Mouse (Mus musculus) heart, embryonic 12.5 days (tissue): Measurements from ENCODE around the gene Tppp3. TPM values are rescaled to one million over a fixed set of nuclear protein-coding genes. Genes with fewer than 3 reads are reported as not detected.
A peak's percentile ranks its signal among the peaks of the same experiment; 100 is the strongest.

Experiments
- ATAC-seq: fragments of 200-750 bp; cut with Nextera tagmentation; 2 replicates; pipeline ENCODE4 v1.8.0; 2017; ENCODE audit warnings: moderate TSS enrichment, moderate library complexity; ENCODE audit not compliant: insufficient number of reproducible peaks, low FRiP score
- H3K27ac ChIP-seq: fragments of 300-500 bp; sonication (generic); 2 replicates; pipeline ENCODE4 v1.5.1; 2016; ENCODE audit warnings: mild to moderate bottlenecking, moderate library complexity; ENCODE audit not compliant: poor library complexity, severe bottlenecking
- H3K27me3 ChIP-seq: fragments of 300-500 bp; sonication (generic); replicated peaks from 2 replicates; pipeline ENCODE4 v1.6.1; 2016; ENCODE audit warnings: mild to moderate bottlenecking, moderate library complexity
- H3K36me3 ChIP-seq: fragments of 300-500 bp; sonication (generic); 2 replicates; pipeline ENCODE4 v1.6.1; 2016; ENCODE audit warnings: mild to moderate bottlenecking, moderate library complexity
- H3K4me1 ChIP-seq: fragments of 300-500 bp; sonication (generic); replicated peaks from 2 replicates; pipeline ENCODE4 v1.6.1; 2016; ENCODE audit warnings: mild to moderate bottlenecking
- H3K4me2 ChIP-seq: fragments of 300-500 bp; sonication (generic); 2 replicates; pipeline ENCODE4 v1.6.1; 2016; ENCODE audit warnings: mild to moderate bottlenecking, moderate library complexity
- H3K4me3 ChIP-seq: fragments of 300-500 bp; sonication (generic); 2 replicates; pipeline ENCODE4 v1.5.1; 2016; ENCODE audit warnings: mild to moderate bottlenecking
- H3K9ac ChIP-seq: fragments of 300-500 bp; sonication (generic); 2 replicates; pipeline ENCODE4 v1.6.1; 2016; ENCODE audit warnings: mild to moderate bottlenecking, moderate library complexity
- H3K9me3 ChIP-seq: fragments of 300-500 bp; sonication (generic); replicated peaks from 2 replicates; pipeline ENCODE4 v1.6.1; 2016; ENCODE audit warnings: mild to moderate bottlenecking, moderate library complexity
- WGBS: fragments of 180-500 bp; shearing (Covaris S2); methylation state at CpG from one replicate; pipeline ENCODE4 v1.1.7; 2016; 5-methylcytosine and 5-hydroxymethylcytosine counted together
- polyA plus RNA-seq: library from polyadenylated mRNA; unstranded; fragments of >200 nt; fragmentation: Nextera tagmentation; extraction: Ambion mirVana; gene quantifications from 2 replicates; pipeline ENCODE4 v1.2.1, GENCODE M21; 2016

The Tppp3 gene
- polyA plus RNA-seq, 1 experiment from 2014 or later, result 14.4 TPM

DNA sequence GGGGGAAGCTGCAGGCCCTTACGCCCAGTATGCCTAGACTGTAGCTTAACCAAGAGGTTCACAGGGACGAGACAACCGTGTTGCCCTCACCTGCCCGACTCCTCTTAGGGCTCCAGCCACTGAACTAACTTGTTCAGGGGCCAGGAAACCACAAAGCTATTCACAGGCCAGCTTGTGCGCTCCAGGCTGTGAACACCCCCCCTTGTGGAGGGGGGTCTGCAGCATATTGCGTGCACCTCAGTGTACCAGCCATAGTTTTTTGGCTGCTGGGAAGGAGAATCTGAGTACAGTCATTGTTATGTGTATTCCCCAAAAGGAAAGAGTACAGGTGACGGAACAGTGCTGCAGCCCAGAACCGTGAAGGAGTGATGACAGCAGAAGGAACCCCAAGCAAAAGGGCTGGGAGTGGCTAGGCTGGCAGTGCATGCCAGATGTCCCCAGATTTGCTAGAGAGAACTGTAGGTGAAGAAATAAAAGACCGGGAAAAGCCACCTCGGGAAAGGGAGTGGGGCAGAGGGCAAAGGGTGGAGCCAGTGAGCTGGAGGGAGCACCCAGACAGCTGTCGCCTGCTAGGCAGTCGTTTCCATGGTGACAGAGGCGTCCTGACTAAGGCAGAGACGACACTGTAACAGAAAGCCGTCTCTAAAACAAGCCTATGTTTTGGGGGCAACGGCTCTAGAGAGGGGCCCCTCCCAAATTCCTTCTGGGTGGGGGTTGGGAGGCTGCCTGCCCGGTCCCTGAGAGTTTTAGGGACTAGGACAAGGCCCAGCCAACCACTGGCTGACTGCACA lies 2.7 kb upstream of the Tppp3 start:
- Histone ChIP-seq H3K4me1 (peaks cover 68% of the 10 kb centered on the region), H3K27me3 (peaks cover 36% of the 10 kb centered on the region), H3K36me3 (peaks cover 15% of the 10 kb centered on the region), H3K9ac (peak overlapping the region; percentile 18; the same call in 1 of the 2 replicates), H3K4me2 (peak overlapping the region; percentile 25), H3K27ac (no peak overlapping the region), H3K9me3 (no peaks in the 10 kb centered on the region), H3K4me3 (no peak overlapping the region)
- ATAC-seq, result no peak
- WGBS, result 30% methylated on average over 17 of the region's 17 CpGs

DNA sequence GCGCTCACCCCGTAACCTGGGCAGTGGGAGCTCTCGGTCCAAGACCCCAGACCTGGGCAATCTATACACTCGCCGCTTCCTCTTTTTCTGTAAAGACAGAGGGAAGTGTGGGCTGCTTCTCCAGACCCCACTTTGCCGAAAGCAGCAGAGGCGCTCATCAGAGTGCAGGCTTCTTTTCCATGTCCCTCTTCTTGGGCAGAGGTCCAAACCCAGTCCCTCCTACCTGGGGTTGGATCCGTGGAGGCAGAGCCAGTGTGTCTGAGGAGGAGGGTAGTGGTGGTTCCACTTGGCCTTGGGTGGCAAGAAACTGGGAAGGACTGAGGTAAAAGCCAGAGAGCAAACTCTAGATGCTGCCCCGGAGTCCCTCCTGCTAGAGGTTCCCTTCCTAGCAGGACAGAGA lies 1.7 kb upstream of the Tppp3 start:
- Histone ChIP-seq H3K4me2 (peak overlapping the region; percentile 16; the same call in 1 of the 2 replicates), H3K9ac (no peak overlapping the region), H3K4me3 (no peak overlapping the region), H3K9me3 (no peaks in the 10 kb centered on the region), H3K27ac (no peak overlapping the region), H3K4me1 (peaks cover 63% of the 10 kb centered on the region), H3K36me3 (peaks cover 11% of the 10 kb centered on the region; the same call in 1 of the 2 replicates), H3K27me3 (peaks cover 36% of the 10 kb centered on the region)
- ATAC-seq, result no peak
- WGBS, result 60% methylated on average over 9 of the region's 9 CpGs

DNA sequence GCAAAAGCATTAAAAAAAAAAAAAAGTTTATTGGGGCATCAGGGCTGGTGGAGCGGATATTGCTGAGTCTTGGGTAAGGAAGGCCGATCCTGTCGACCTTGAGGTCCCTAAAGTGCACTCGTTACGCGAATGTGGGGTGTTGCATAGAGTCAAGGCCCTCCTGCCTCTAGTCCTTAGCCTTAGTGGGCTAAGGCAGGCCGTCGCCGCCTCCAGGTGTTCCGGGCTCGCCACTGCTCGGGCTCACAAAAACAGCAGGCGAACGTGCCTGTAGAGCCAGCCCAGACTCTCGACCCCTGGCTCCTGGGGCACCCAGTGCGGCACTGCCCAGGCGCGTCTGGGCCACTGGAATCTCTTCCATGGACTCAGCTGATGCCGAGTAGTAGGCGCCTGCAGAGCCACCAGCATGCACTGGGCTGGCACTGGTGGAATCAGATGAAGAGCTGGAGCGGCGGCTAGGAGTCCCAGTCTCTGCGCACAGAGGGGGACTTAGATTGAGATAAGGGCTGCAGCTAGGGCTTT lies 1.1 kb upstream of the Tppp3 start:
- peak overlapping the region; percentile 16; the same call in 1 of the 2 replicates for H3K4me2 ChIP-seq
- no peak for ATAC-seq
- peaks cover 15% of the 10 kb centered on the region; the same call in 1 of the 2 replicates for H3K36me3 ChIP-seq
- H3K27me3 ChIP-seq, result peaks cover 36% of the 10 kb centered on the region
- no peak overlapping the region for H3K4me3 ChIP-seq
- 20% methylated on average over 23 of the region's 23 CpGs for WGBS
- no peak overlapping the region for H3K9ac ChIP-seq
- no peaks in the 10 kb centered on the region for H3K9me3 ChIP-seq
- peaks cover 57% of the 10 kb centered on the region for H3K4me1 ChIP-seq
- H3K27ac ChIP-seq, result no peak overlapping the region

DNA sequence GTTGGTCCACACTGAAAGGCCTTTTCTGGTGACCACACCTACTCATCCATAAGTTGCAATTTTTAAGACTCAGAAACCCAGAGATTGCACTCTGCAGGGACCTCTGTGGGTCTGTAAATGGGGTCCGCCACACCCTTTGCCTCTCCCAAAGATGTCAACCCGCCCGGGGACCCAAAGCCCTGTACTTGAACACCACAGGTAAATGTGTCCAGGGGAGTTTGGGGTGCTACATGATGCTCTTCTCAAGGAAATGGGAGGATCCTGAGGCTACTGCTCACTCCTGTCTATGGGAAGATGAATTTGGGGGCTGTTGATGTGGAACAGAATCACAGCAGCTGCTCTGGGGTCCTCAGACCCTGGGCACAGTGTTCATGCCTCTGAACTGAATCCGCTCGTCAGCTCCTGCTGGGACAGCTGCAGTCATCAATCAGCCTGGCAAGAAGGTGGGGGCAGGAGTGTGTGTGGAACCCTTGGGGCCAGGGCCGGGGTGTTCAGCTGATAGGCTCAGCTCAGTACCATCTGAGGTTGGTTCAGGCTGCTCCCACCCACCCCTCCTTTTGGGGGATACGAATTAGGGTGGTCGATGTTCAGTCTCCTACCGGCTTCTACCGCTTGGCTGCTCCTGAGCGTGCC lies 529 bp downstream of the Tppp3 start:
- peak overlapping the region; percentile 66 for H3K4me2 ChIP-seq
- ATAC-seq, result no peak; the same call in 1 of the 2 replicates
- H3K9ac ChIP-seq, result peak overlapping the region; percentile 47
- H3K4me1 ChIP-seq, result peaks cover 45% of the 10 kb centered on the region
- no peak overlapping the region for H3K27ac ChIP-seq
- H3K4me3 ChIP-seq, result peak overlapping the region; percentile 31
- H3K27me3 ChIP-seq, result peaks cover 40% of the 10 kb centered on the region
- WGBS, result 19% methylated on average over 11 of the region's 11 CpGs
- no peaks in the 10 kb centered on the region for H3K9me3 ChIP-seq
- H3K36me3 ChIP-seq, result peaks cover 11% of the 10 kb centered on the region; the same call in 1 of the 2 replicates

DNA sequence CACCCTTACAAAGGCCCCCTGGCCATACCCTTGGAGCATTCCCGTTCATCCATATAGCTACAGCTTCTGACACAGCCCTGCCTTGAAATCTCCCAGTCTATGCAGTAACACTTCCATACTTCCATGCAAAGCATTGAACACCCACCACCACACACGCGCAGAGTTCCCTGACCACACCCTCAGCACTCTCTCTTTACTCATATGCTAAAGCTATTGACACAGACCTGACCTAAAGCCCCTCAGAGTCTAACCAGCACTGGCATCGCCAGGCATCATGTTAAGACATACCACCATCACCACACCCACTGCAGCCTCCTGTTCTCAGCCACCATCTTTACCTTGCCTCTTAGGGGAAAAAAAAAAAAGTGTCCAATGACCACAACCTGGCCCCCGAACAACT lies 1.1 kb downstream of the Tppp3 start:
- Histone ChIP-seq H3K27ac (no peak overlapping the region), H3K4me2 (no peak overlapping the region), H3K4me1 (peaks cover 43% of the 10 kb centered on the region), H3K9me3 (no peaks in the 10 kb centered on the region), H3K27me3 (peaks cover 39% of the 10 kb centered on the region), H3K36me3 (peaks cover 10% of the 10 kb centered on the region; the same call in 1 of the 2 replicates), H3K4me3 (no peak overlapping the region), H3K9ac (no peak overlapping the region)
- ATAC-seq, result no peak
- 83% methylated on average over 5 of the region's 5 CpGs for WGBS

DNA sequence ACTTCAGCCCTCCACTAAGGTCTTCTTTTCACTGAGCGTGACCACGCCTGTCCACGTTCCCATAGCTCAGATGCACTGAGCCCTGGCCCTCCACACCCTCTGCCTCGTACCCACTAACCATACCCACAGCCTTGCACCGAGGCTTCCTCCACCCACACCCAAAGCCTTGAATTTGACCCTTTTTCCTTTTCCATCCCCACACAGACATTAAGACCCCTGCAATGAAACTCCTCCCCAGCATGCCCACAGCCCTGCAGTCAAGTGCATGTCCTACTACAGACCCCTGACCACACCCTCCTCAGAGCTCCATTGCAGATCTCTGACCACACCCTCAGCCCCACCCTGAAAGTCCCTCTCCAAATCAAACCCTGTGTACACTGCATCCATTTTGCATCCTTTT lies 1.5 kb downstream of the Tppp3 start:
- no peak for ATAC-seq
- H3K4me2 ChIP-seq, result no peak overlapping the region
- H3K4me3 ChIP-seq, result no peak overlapping the region

DNA sequence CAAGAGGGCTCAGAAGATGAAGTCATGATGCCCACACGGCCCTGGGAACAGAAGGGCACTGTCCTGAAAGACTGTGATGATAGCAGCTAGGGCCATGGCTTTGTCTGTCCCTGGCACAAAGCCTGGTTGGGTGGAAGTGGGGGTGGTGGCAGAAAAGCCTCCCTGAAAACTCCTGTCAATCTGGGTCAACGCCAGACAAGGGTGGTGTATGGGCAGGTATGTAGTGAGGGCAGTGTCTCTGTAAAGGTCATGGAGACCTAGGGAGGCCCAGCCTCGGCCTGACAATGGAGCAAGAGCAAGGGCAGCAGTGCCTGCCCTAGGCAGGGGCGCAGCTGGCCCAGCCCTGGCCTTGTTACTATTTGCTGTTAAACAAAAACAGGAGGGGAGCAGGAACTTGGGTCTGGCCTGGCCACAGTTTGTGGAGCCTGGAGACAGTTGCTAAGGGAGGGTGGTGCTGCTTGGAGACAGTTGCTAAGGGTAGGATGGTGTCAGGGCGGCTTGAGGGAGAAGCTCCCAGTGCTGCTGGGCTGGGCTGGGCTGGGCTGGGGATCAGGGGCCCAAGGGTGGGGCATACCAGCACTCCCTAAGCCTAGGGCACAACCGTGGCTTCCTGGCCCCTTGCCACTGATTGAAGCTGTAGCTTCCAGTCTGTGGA lies 2.2 kb downstream of the Tppp3 start:
- Histone ChIP-seq H3K4me1 (peaks cover 32% of the 10 kb centered on the region), H3K9me3 (no peaks in the 10 kb centered on the region), H3K9ac (no peak overlapping the region), H3K4me3 (no peak overlapping the region), H3K4me2 (no peak overlapping the region), H3K36me3 (peaks cover 10% of the 10 kb centered on the region; the same call in 1 of the 2 replicates), H3K27ac (no peak overlapping the region), H3K27me3 (peaks cover 35% of the 10 kb centered on the region)
- 43% methylated on average over 6 of the region's 6 CpGs for WGBS
- ATAC-seq, result no peak

More for the DNA sequence above, 1.5 kb downstream of the Tppp3 start:
- peaks cover 35% of the 10 kb centered on the region for H3K27me3 ChIP-seq
- 85% methylated on average over 5 of the region's 5 CpGs for WGBS
- no peak overlapping the region for H3K27ac ChIP-seq
- no peaks in the 10 kb centered on the region for H3K9me3 ChIP-seq
- H3K36me3 ChIP-seq, result peaks cover 10% of the 10 kb centered on the region; the same call in 1 of the 2 replicates
- no peak overlapping the region for H3K9ac ChIP-seq
- peaks cover 38% of the 10 kb centered on the region for H3K4me1 ChIP-seq

DNA sequence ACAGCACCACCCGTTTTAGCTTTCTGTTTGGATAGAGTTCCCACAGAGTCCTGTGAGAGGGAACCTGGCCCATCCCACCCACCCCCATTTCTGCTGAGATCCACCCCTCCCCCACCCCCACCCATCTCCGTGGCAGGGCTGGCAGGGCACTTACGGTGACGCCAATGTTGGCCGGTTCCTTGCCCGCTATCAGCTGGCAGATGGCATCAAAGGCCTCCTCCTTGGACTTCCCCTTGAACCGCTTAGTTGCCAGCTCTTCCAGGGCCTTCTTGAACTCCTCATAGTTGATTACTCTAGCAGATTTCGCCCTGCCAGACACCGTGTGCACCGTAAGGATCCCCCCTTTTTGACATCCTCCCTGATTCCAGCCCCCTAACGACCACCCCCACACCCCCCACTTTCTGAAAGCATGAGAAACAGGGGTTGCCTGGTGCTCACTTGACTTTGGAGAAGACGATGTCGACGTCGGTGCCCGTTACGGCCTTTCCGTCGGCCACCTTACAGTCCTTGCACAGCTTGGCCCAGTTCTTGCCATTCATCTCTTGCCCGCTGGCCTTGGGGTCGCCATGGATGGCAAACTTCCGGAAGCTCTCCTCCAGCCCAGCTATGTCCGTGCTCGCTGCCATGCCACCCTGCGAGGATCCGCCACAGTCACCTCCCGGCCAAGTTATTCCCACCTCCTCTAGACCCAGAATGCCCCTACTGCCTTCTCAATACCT lies 3.2 kb downstream of the Tppp3 start:
- Histone ChIP-seq H3K27me3 (peaks cover 27% of the 10 kb centered on the region), H3K4me3 (no peak overlapping the region), H3K9ac (no peak overlapping the region), H3K4me2 (no peak overlapping the region), H3K9me3 (no peaks in the 10 kb centered on the region), H3K27ac (no peak overlapping the region), H3K36me3 (peaks cover 10% of the 10 kb centered on the region; the same call in 1 of the 2 replicates), H3K4me1 (peaks cover 26% of the 10 kb centered on the region)
- ATAC-seq, result no peak
- 85% methylated on average over 27 of the region's 27 CpGs for WGBS

DNA sequence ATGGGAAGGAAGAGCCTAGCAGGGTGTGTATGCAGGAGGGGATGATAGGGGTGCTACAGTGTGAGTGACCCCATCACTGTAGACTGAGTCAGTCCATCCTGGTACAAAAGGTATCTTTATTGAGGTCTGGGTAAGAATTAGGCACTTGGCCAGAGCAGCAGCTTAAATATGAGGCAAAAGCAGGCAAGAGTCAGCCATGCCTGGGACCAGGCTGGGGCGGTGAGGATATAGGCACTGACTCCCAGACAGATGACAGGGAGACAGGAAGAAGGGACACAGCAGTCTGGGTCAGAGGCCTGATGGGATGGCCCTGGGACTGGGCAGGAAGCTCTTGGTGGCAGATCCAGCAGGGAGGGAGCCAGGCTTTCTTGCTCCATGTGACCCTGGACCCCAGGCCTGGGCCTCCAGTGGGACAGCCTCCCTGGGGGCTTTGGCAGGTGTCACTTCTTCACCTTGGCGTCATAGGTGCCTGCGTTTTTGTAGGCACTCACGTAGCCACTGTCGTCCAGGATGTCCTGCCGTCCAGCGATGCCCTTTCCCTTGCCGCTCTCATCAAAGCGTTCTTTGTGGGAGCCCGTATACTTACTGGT lies 3.8 kb downstream of the Tppp3 start:
- Histone ChIP-seq H3K27me3 (peaks cover 21% of the 10 kb centered on the region), H3K27ac (no peak overlapping the region), H3K4me2 (no peak overlapping the region), H3K36me3 (0 out of 2 replicates have a peak, but pooled peaks cover 7% of the 10 kb centered on the region), H3K9me3 (no peaks in the 10 kb centered on the region), H3K9ac (no peak overlapping the region), H3K4me3 (no peak overlapping the region), H3K4me1 (peaks cover 22% of the 10 kb centered on the region)
- WGBS, result 89% methylated on average over 10 of the region's 10 CpGs
- ATAC-seq, result no peak

DNA sequence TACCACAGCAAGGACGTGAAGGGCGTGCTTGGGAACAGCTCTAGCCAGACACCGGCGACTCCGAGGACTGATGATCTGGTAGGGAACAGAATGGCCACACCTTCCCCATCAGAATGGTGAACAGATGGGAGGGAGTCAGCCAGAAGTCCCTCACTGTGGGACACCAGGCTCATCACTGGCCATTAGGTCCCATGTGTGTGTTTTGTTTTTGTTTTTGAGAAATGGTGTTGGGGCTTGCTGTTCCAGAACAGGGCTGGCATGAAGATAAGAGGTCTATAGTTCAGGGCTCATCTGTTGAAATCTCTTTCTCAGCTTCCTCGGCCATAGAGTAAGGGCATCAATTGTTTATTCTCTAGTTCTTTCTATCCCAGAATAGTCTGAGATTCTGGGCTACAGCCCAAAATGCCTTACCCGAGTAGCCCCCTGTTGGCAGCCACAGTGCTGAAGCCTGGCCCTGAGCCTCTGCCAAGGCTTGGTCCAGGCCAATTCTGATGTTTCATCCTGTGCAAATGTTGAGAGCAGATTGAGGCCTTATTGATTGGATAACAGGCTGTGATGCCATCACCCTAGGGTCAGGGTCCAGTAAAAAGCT lies 4.5 kb downstream of the Tppp3 start:
- Histone ChIP-seq H3K27ac (no peak overlapping the region), H3K4me1 (peaks cover 17% of the 10 kb centered on the region), H3K9me3 (no peaks in the 10 kb centered on the region), H3K4me2 (no peak overlapping the region), H3K27me3 (0 out of 2 replicates have a peak, but pooled peaks cover 18% of the 10 kb centered on the region), H3K36me3 (0 out of 2 replicates have a peak, but pooled peaks cover 7% of the 10 kb centered on the region), H3K9ac (no peak overlapping the region), H3K4me3 (no peak overlapping the region)
- 70% methylated on average over 7 of the region's 7 CpGs for WGBS
- ATAC-seq, result no peak
